Mouse (Mus musculus) skeletal muscle tissue, adult 2 months (tissue): ENCODE data around the gene Coch.
"Not testable (repeated sequence)": the region's sequence is repeated elsewhere in the genome, so short reads cannot be mapped to it uniquely, and the experiment has no call there.

Experiments
- DNase-seq: peaks from one replicate; pipeline ENCODE4 v3.0.0-alpha.2; 2012; ENCODE audit warnings: low read depth, low spot score

The Coch gene

GRCm38 (mm10) chr12:51593229-51594029 is at the start of gene Coch:
Gene Coch, plus strand, starts transcription at chr12:51593341.
- no peak for DNase-seq

GRCm38 (mm10) chr12:51543402-51543960 is 49.7 kb upstream of the Coch start:
- no peak for DNase-seq

- no peak for DNase-seq
These were observed 38.1 kb upstream of the Coch start for GRCm38 (mm10) chr12:51555041-51555440.

GRCm38 (mm10) chr12:51561416-51561815 is 31.7 kb upstream of the Coch start:
- DNase-seq, result no peak

- DNase-seq, result no peak
These were observed 25.9 kb upstream of the Coch start for GRCm38 (mm10) chr12:51567225-51567624.

GRCm38 (mm10) chr12:51569472-51569871 is 23.7 kb upstream of the Coch start:
- DNase-seq, result no peak

- DNase-seq, result no peak
These were observed 23.2 kb upstream of the Coch start for GRCm38 (mm10) chr12:51569944-51570343.

- no peak for DNase-seq
These were observed 20.5 kb upstream of the Coch start for GRCm38 (mm10) chr12:51572651-51573050.

GRCm38 (mm10) chr12:51577816-51578215 is 15.3 kb upstream of the Coch start:
- DNase-seq, result not testable (repeated sequence)

- no peak for DNase-seq
These were observed 3.9 kb upstream of the Coch start for GRCm38 (mm10) chr12:51589263-51589662.

- DNase-seq, result no peak
These were observed 1.2 kb upstream of the Coch start for GRCm38 (mm10) chr12:51591921-51592320.

- DNase-seq, result no peak
These were observed 283 bp upstream of the Coch start for GRCm38 (mm10) chr12:51592888-51593228.

GRCm38 (mm10) chr12:51594030-51594470 is 909 bp downstream of the Coch start:
- DNase-seq, result no peak

GRCm38 (mm10) chr12:51603306-51603705 is 10.2 kb downstream of the Coch start:
- DNase-seq, result no peak

GRCm38 (mm10) chr12:51606138-51606537 is 13.0 kb downstream of the Coch start:
- DNase-seq, result no peak

- DNase-seq, result no peak
These were observed 19.2 kb downstream of the Coch start for GRCm38 (mm10) chr12:51612361-51612760.

GRCm38 (mm10) chr12:51620572-51620971 is 27.4 kb downstream of the Coch start:
- DNase-seq, result no peak

GRCm38 (mm10) chr12:51621161-51621560 is 28.0 kb downstream of the Coch start:
- no peak for DNase-seq

- DNase-seq, result no peak
These were observed 29.7 kb downstream of the Coch start for GRCm38 (mm10) chr12:51622670-51623365.

GRCm38 (mm10) chr12:51623366-51623694 is 30.2 kb downstream of the Coch start:
- DNase-seq, result no peak

GRCm38 (mm10) chr12:51633481-51633880 is 40.3 kb downstream of the Coch start:
- DNase-seq, result no peak

GRCm38 (mm10) chr12:51636260-51636659 is 43.1 kb downstream of the Coch start:
- no peak for DNase-seq
